Mouse (Mus musculus): Measurements from ENCODE around the gene Plekha8.

Gene Plekha8

GRCm38 (mm10) chr6:54586175-54586574 is 8.7 kb upstream of the Plekha8 start:
- DNase-seq (ENCODE audit: low spot score in 2 of 2) = peak in 1 of 2 experiments; percentile 53

DNA sequence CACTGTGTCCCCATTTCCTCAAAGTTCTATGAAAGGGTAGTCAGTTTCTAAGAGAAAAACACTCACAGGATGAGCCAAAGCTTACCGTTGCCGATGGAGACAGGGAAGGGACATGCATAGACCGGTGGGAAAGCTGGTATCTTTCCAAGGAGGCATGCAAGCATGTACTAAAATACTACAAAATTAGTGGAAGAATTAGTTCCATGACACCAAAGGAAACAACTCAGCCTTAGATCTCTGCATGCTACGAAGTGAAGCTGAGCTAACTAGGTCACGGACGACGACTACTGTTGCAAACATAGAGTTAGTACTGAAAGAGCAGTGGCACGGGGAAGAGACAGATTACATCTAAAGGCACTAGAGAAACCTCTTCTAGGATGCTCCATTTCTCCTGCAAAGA is 8.0 kb upstream of the Plekha8 start:
- no peak for DNase-seq (ENCODE audit: low spot score in 2 of 2)

DNA sequence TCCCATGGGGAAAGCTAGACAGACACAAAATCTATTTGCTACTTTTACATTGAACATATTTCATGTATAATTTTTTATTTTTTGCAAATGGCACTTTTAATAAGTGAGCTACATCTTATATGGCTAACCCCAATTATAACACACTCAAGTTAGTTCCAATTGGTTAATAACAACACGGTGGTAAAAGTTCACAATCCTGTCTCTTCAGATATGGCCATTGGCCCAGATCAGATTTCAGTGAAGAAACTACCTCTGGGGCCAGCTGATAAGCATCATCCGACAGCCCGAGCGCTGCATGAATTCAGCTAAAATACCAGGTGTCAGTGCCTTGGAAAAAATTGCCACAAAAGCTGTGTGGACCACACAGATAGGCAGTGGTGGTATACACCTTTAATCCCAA is 7.2 kb upstream of the Plekha8 start:
- no peak for DNase-seq (ENCODE audit: low spot score in 2 of 2)

DNA sequence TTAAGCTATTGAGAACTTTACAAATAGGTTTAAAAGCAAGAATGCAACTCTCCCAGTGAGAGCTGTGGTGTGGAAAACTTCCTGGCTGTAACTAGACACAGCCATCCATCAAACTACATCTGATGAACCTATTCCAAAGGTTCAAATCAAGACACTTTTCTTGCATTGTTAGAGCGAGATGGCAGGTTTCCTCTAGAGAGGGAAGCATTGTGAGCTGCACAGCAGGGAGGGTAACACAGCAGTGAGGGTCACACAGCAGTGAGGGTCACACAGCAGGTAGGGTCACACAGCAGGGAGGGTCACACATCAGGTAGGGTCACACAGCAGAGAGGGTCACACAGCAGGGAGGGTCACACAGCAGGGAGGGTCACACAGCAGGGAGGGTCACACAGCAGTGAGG is 6.7 kb upstream of the Plekha8 start:
- no peak for DNase-seq (ENCODE audit: low spot score in 2 of 2)

- DNase-seq (ENCODE audit: low spot score in 2 of 2) = no peak
These were observed 4.2 kb upstream of the Plekha8 start for GRCm38 (mm10) chr6:54590691-54591090.

DNA sequence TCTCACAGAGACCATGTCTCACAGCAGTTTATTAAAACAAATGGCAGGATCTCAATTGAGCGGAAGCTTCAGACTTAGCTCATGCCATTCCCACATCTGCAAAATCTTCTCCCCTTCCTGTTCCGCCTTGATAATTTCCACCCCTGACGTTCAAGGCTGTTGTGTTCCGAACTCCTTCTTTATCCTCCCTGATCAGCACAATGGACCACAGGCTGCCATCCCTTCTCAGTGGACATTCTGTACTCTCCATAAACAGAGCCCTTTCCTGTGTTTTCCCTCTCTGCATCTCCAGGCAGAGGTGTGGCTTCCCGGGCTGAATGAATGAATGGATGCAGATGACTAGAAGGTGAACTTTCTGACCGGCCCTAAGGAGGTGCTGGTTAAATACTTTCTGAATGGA is 3.1 kb upstream of the Plekha8 start:
- DNase-seq (ENCODE audit: low spot score in 2 of 2) = no peak

- peak; percentile 64 to 85 for DNase-seq (ENCODE audit: low spot score in 2 of 2)
These were observed 1.9 kb upstream of the Plekha8 start for GRCm38 (mm10) chr6:54592938-54593535.

DNA sequence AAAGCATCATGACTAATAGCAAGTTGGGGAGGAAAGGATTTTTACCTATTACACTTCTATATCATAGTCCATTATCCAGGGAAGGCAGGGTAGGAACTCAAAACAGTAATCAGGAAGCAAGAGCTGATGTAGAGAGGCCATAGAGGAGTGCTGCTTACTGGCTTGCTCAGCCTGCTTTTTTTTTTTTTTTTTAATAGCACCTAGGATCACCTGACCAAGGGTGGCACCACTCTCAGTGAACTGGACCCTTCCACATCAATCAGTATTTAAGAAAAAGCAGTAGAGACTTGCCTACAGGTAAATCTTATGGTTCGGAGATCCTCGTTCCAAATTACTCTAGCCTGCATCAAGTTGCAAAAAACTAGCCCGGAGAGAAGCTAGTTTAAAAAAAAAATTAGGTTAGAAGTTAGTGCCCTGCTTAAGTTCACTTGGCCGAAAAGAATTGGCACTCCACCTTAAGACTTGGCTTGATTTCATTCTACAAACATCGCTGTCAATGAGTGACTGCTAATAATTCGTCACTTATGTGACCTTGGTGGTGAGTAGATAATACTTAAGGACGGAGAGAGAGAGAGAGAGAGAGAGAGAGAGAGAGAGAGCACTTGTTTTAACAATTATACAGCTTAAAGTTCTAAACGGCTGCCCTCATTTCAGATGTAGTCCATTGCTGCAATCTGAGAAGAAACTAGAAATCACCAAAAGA is 994 bp upstream of the Plekha8 start:
- no peak for DNase-seq (ENCODE audit: low spot score in 2 of 2)

DNA sequence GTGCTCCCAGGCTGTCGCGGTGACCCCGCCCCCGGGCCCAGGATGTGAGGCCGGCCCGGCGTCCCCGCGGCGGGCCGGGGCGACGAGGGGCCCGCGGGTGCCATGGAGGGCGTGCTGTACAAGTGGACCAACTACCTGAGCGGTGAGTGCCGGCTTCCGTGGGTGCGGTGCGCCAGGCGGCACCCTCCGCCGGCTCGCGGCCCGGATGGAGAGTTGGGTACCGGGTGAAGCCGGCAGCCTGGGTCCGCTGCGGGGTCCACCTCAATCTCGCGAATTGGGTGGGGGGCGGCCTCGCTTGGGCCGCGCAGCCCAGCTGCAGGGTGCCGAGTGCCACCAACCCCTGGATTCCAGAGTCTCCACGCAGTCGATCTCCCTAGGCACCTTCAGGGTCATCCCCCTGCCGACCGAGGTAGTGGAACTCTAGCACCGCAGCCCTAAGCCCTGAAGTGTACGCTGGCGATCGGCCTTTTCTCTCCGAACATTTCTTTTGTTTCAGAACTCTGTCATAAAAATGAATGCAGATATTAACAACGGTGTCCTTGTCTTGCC is 493 bp downstream of the Plekha8 start:
- no peak for DNase-seq (ENCODE audit: low spot score in 2 of 2)

DNA sequence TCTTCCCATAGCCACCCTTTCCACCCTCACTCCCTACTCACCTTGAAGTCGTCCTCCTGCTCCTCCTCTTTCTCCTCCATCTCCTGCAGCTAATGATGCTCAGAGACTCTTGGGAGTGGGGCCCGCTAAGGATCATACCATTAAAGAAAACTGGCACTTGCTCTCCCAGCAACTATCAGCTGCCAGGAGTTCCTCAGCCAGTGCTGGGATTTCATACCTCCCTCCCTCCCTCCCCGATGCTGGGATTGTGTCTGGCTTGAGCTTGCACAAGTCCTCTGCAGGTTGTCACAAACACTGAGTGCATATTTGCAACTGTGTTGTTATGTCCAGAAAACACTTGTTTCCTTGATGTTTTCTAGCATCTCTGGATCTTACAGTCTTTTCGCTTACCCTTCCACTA is 2.3 kb downstream of the Plekha8 start, which contains the start of gene Fkbp14:
TSS of gene Fkbp14 (minus strand) at position 101 of the 400 bp plus-strand sequence.
- DNase-seq (ENCODE audit: low spot score in 2 of 2) = no peak

- DNase-seq (ENCODE audit: low spot score in 2 of 2) = no peak
These were observed 2.8 kb downstream of the Plekha8 start for GRCm38 (mm10) chr6:54597711-54598110.

DNA sequence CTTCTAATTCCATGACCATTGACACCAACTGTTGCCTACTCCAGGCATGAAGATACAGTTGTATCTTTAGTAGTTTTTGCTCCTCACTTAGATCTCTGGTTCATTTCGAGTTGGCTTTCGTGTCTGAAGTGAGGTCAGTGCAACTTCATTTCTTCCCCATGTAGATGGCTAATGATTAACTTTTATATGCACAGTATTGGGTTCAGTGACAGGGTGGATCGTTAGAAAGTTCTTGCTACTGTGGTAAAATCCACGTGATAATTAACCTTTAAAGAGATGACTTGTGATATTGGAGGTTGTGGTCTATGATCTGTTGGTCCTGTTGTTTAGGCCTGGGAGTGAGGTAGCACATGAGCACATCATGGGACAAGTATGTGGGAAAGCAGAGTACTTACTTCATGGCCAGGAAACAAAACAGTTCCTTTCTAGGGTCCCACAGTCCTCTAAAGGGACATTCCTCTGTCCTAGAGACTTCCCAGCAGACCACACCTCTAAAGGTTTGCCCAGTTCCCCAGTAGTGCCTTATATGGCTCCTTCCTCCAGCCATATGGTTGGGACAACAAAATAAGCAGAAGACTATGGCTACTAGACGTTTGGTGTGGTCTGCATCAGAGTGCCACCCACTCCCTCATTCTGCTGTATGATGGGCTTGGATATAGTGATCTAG is 5.9 kb downstream of the Plekha8 start:
- no peak for DNase-seq (ENCODE audit: low spot score in 2 of 2)

DNA sequence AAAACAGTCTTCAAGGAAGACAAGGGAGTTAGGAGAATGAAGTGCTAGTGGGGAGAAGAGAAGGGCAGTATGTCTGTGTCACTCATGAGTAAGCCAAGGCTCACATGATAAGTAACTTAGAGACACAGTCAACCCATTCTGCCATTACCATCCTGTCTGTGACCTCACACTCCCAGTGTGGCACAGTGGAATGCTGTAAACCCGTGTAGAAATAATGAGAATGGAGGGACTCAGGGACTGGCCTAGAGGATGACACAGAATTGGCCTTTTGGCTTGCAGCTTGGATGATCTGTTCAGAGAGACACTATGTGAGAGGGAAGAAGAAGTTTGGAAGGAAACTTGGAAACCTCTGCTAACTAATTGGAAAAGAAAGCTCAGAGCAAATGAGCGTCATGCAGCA is 8.0 kb downstream of the Plekha8 start:
- no peak for DNase-seq (ENCODE audit: low spot score in 2 of 2)

GRCm38 (mm10) chr6:54604001-54604715 is 9.2 kb downstream of the Plekha8 start:
- DNase-seq (ENCODE audit: low spot score in 2 of 2) = no peak

DNA sequence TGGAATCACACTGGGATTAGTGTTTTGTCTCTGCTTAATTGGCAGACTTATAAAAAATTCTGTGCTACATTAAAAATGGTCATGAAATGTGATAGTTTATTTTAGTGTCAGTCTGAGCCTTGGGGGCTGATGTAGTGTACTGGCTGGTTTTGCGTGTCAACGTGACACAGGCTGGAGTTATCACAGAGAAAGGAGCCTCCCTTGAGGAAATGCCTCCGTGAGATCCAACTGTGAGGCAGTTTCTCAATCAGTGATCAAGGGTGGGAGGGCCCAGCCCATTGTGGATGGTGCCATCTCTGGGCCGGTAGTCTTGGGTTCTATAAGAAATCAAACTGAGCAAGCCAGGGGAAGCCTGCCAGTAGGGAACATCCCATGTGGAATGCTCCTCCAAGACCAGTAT is 11.3 kb downstream of the Plekha8 start:
- DNase-seq (ENCODE audit: low spot score in 2 of 2) = no peak

DNA sequence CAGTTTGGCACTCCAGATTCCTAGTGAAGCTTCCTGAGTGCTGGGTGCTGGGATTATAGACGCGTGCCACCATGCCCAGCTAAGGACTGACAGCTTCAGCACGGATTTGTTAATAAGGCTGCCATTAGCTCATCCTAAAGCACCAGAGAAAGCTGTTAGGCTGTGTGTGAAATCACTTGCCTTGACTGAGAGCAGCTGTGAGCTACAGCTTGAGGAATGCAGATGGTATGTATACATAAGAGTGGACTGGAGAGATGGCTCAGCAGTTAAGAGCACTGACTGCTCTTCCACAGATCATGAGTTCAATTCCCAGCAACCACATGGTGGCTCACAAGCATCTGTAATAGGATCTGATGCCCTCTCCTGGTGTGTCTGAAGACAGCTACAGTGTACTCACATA is 22.5 kb downstream of the Plekha8 start:
- DNase-seq (ENCODE audit: low spot score in 2 of 2) = no peak

DNA sequence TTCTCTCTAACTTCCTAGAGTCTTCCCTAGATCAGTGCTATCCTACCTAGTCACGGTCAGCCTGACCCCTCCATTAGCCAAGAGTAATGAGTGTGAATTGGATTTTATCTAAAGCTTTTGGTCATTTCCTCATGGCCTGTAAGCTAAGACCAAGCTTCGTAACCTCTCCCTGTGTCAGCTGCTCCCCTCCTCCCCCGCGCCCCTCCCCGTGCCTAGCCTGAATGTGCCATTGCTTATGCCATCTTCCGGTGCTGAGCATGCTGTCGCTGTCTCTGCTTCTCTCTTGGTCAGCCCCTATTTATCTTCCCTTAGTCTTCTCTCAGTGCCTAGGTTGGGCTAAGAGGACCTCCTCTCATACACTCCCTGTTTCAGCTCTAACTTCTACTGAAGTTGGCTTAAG is 24.6 kb downstream of the Plekha8 start:
- no peak for DNase-seq (ENCODE audit: low spot score in 2 of 2)

GRCm38 (mm10) chr6:54620357-54620756 is 25.4 kb downstream of the Plekha8 start:
- DNase-seq (ENCODE audit: low spot score in 2 of 2) = no peak

- DNase-seq (ENCODE audit: low spot score in 2 of 2) = no peak
These were observed 33.5 kb downstream of the Plekha8 start for GRCm38 (mm10) chr6:54628381-54628780.

DNA sequence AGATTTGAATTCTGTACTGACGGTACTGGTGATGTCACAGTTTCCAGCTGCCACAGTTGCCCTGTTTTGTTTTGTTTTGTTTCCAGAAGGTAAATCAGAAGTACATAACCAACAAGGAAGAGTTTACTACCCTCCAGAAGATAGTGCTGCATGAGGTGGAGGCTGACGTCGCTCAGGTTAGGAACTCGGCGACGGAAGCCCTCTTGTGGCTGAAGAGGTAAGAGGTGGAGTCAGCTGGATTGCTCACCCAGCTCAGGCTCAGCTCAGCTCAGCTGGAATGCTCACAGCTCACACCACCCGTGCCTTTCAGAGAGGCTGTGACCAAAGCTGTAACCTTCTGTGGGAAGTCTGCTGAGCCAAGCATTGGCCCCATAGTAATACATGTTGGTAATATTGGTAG is 34.8 kb downstream of the Plekha8 start:
- peak in 1 of 2 experiments; percentile 22 for DNase-seq (ENCODE audit: low spot score in 2 of 2)

GRCm38 (mm10) chr6:54631462-54631861 is 36.6 kb downstream of the Plekha8 start:
- DNase-seq (ENCODE audit: low spot score in 2 of 2) = peak in 1 of 2 experiments; percentile 31

GRCm38 (mm10) chr6:54639877-54640276 is 45.0 kb downstream of the Plekha8 start:
- no peak for DNase-seq (ENCODE audit: low spot score in 2 of 2)
